Mouse (Mus musculus) layer of hippocampus, postnatal 36 days (tissue): ENCODE measurements around the gene Dock8. TPM values are rescaled to one million over a fixed set of nuclear protein-coding genes. Genes with fewer than 3 reads are reported as not detected.
A peak's percentile ranks its signal among the peaks of the same experiment; 100 is the strongest.

Source experiments
- DNase-seq, 2 experiments: peaks; one replicate each; pipeline ENCODE4 v3.0.0; 2022
- total RNA-seq, 2 experiments: library from RNA; stranded (reverse); gene quantifications; 2 replicates each; pipeline ENCODE4 v1.2.3; 2021

Gene Dock8
- 1 to 10 TPM; 2.9 to 3.8 TPM for total RNA-seq

DNA sequence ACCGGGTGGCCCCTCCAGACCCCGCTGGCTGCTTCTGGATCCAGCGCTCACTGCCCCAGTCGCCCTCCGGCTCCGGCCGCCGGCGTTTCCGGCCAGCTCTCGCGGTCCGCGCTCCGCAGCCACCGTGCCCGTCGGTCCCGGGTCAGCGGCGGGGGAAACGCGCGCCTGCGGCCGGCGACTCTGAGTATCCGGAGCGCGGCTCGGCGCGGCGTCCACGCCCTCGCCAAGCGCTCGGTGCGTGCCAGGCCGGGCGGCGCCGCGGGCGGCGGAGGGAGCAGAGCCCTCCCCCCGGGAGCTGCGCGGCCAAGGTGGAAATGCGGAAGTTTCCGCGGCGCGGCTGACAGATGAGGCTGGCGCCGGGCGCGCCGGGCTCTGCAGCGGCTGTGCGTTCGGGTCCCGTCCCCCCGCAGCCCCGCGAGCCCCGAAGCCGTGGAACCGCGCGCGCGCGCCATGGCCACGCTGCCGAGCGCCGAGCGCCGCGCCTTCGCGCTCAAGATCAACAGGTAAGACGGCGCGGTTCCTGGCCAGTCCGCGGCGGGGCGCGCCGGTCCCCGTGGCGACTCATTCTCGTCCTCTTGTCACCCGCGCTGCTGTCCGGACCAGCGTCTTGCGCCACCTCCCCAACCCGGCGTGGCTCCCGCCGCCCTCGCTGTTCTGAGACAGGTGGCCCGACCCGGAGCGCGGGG lies at the start of gene Dock8:
Dock8 (plus strand) TSS at position 334 of the 686 bp plus-strand sequence.
- peak; percentile 18 to 46 for DNase-seq

- DNase-seq, result no peak
Observed at GRCm38 (mm10) chr19:24958531-24958930, 40.8 kb upstream of the Dock8 start.

GRCm38 (mm10) chr19:24961172-24961962 lies 38.0 kb upstream of the Dock8 start, which contains the start of gene Cbwd1:
Gene Cbwd1, minus strand, starts transcription at chr19:24961610.
- DNase-seq, result peak; percentile 95

DNA sequence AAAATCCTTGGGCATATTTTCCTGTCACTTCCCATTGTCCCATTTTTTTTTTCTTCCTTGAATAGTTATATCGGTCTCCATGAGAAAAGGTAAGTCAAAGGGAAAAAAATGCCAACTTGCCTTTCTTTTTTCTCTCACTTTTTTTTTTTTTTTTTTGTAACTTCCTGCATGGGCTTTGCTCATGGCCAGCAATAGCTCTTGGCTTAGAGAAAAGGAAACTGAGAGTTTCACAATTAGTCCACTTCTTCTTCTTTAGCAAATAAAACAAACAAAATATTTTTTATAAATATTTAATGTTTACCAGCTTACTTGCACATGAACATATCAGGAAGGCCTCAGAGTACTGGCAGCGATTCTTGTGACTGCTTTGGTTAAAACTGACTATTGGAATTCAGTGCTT lies 33.1 kb upstream of the Dock8 start:
- DNase-seq, result no peak

DNA sequence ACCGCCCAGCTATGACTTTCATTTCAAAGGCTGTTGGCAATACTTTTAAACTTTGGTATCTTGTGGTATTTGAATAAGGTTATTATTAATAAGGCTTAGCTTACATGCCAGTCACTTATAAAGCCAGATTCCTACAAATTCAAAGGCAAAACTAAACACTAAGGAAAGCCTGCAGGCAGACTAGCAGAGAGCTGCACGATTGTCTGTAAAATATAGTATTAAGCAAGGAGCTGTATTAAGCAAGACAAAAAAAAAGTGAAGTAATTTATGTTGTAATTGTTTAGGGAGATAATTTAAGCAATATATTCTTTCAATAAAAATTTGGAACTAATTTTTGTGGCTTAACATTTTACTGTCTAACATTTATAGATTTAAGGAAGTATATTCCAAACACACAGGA lies 32.4 kb upstream of the Dock8 start:
- no peak for DNase-seq

GRCm38 (mm10) chr19:24971307-24971706 lies 28.0 kb upstream of the Dock8 start:
- DNase-seq, result no peak

DNA sequence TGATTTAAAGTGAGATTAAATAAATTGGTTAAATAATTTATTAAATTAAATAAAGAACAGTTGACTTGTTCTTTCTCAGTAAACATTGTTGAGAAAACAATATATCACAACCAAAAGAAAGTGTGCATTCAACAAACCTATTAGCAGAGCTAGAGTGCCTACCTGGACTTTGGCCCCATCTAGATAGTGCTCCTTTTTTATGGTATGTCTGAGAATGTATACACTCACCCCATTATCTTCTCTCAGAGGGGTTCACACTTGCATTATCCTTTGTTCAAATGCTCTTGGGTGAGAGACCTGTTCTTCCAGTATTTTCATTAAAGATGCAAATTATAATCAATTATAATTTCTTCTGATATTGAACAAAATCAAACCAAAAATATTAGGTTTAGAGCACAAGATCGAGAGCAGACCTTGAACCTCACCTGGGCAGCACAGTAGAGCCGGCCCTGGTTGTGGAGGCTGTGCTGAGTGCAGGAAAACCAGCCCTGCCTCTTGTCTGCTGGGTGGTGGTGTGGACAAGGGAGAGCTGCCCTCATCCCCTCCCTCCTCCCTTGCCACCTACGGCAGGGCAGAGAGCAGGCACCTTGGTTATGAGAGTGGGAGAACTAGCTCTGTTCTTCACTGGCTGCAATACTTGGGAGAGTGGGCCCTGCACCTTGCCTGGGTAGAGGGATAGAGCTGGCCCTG lies 26.5 kb upstream of the Dock8 start:
- DNase-seq, result no peak

- no peak for DNase-seq
Observed at GRCm38 (mm10) chr19:24977991-24978390, 21.3 kb upstream of the Dock8 start.

- no peak for DNase-seq
Observed at GRCm38 (mm10) chr19:24978852-24979842, 20.2 kb upstream of the Dock8 start.

GRCm38 (mm10) chr19:24981294-24981693 lies 18.0 kb upstream of the Dock8 start:
- peak; percentile 32 to 41 for DNase-seq

- DNase-seq, result no peak
Observed at GRCm38 (mm10) chr19:24983050-24983449, 16.3 kb upstream of the Dock8 start.

DNA sequence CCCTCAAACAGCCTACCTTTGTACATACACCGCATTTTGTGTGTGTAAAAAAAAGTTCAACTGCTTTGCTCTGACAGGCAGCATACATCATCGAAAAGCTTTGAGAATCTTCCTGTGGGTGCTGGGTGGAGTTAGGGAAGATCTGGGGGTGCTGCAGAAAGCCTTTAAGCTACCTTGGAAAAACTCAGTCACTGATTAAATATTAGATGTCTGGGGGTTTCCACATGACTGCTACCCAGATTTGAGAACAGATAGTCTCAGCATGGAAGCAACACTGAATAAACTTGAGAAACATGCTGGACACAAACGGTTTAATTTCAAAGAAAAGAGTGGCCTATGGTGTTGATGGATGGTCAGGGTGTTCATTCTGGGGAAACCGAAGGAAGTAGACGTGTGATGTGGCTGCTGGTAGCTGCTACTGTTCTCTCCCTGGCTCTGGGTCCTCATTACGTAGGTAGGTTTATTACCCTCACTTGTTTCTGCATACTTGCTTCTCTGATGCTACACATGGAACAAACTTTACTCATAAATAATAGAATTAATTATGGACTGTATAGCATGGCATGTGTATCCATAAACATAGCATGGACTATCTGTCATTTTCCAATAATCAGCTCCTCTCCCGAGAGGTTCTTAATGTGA lies 15.4 kb upstream of the Dock8 start:
- no peak for DNase-seq

DNA sequence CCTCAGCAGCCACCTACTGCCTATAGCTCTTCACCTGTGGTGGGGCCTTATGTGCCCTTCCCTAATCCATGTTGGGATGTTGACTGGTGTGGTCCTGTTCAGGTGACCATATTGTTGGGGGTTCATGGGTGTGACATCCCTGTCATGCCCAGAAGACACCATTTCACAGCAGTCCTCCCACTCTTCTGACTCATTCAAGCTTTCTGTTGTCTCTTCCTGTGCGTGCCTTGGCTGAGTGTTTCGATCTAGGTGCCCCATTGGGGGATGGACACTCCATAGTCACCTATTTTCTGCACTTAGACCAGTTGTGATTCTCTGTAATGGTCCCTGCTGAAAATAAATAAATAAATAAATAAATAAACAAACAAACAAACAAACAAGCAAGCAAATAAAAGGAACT lies 14.3 kb upstream of the Dock8 start:
- DNase-seq, result no peak

DNA sequence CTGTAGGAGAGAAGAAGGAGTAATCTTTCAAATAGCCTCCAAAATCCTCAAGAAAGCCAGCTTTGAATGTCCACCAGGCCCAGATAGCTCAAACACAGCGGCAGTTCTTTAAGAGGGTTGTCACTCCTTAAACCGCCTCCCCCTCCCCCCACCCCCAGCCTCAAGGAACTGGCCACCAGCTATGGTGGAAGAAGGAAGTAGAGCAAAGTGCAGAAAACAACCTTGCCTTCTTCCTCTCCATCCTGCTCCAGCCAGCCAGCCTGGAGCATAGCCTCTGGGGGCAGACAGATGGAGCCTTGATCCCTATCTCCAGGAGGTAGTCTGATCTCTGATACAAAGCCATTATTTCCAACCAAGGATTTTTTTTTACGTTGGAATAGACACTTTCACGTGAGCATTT lies 12.0 kb upstream of the Dock8 start:
- no peak for DNase-seq

- no peak for DNase-seq
Observed at GRCm38 (mm10) chr19:24988831-24989230, 10.5 kb upstream of the Dock8 start.

DNA sequence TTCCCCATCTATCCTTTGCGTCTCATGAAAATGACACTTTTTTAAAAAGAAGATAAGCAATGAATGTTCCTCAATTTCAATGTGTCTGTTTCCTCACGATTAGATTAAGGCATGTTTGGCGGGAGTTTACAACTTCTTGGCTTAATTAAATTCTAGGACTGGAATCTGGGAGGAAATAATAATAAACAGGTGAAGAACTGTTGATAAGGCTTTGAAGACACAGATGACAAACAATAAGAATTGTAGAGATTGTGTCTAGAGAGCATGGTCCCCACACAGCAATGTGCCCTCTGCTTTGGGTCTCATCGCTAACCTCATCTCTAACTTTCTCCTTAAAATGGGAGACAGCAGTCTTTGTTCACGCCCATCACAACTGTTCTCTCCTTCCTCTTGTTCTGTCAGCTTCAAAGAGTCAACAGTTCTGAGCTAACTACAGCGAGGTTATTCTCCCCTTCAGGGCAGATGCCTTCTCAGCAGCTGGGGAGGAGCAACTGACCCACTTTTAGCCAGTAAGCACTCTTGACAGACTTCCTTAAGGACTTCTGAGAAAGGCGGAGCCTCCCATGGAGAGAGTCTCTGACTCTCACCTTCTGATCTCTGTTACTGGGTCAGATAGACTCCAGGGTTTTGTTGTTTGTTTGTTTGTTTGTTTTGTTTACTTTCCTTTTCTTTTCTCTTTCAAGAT lies 9.1 kb upstream of the Dock8 start:
- DNase-seq, result no peak

- no peak for DNase-seq
Observed at GRCm38 (mm10) chr19:24993526-24993925, 5.8 kb upstream of the Dock8 start.

GRCm38 (mm10) chr19:24994900-24995299 lies 4.4 kb upstream of the Dock8 start:
- DNase-seq, result no peak

DNA sequence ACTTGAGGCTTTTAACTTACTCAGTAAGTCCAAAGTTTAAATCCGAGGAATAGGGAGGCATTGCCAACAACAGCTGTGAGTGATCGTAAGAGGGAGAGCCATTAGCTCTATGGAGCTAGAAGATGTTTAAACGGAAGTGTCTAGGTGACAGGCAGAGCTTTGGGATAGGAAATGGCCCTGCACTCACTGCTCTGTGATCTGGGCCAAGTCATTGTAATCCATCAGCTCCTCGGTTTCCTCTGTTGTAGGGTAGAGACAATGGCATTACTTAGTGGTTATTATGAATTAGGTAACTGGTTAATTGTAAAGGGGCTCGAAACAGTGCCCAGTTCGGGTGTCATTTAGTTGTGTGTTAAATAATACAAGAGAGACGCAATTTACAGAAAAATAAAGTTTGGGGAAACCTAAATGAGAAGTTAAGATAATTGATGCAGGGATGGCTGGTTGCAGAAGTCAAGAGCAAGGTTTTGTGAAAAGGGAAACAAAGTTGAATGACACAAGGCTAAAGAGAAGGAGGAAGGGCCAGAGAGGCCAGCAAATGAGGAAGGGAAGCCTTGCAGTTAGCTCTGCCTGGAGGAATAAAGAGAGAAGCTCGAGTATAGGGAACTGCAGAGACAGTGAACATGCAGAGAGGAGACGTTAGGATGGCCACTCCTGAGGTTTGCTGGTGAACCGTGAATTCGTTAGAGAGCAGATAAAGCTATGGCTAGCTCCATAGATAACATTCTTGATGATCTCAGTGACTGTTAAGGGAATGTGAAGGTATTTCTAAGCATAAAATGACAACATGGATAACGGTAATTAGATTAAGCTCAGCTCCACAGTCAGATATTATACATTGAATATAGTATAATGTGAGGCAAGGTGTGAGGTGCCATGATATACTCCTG lies 2.3 kb upstream of the Dock8 start:
- DNase-seq, result no peak

DNA sequence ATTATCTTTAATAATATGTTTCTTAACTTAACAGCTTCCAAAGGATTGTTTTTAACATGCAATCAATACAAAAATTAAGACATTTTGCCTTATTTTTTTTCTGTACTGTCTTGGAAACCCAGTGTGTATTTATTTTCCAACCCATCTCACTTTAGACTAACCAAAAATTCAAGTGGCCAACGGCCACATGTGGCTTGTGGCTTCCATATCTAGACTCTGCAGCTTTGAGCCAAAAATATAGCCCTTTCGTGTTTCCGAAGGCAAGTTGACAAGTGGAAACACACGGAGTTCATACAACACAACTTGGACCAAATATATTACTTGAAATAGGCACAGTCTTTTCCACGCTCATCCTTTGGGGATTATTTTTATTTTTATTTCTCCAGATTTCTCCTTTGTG lies 773 bp upstream of the Dock8 start:
- DNase-seq, result no peak
